20 mouse cellular contexts compared by ENCODE assay signal in the genomic region with DNA sequence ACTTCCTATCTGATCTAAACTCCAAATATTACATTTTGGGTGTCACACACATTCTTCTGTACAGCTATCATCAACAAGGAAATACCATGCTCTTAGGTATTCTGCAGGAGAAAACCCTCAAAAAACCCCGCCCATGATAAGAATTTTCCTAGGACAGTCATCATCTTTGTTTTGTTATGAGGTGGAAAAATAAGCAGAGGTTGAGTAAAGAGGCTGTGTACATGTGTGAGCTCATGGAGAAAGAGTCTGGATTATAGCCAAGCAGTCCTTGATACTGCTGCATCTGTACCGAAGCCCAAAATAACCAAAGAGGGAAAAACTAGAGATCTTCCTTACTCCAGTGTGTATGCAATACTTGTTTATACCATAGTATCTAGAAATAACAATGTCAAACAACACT.
DNase-seq lines count a peak whose midpoint lies in the region; ATAC-seq and TF ChIP-seq lines count a peak whose summit lies in the region.
"Had no signal": no experiment of that assay in that cellular context is flagged by ENCODE, and none has a peak within 500 bp of the region (broad histone marks: within the 10 kb centered on the region; RNA-seq: fewer than 3 reads in every experiment).

No protein-coding gene starts in this region.

- no peaks in the 10 kb centered on the region for H3K4me1 ChIP-seq in limb, embryonic 14.5 days (ENCODE audit: control insufficient read depth, insufficient read depth, low read length)
- no peaks in the 10 kb centered on the region for H3K4me1 ChIP-seq in limb, embryonic 10.5 days
- H3K4me1 ChIP-seq: embryonic facial prominence, embryonic 15.5 days; liver, embryonic 13.5 days; midbrain, embryonic 13.5 days; neural tube, embryonic 13.5 days had no signal

- H3ac ChIP-seq in myocyte (ENCODE audit: control insufficient read depth, insufficient read length): no peak overlapping the region

- H3K9me3 ChIP-seq in limb, embryonic 14.5 days (ENCODE audit: control insufficient read depth, low read length): no peaks in the 10 kb centered on the region
- no peaks in the 10 kb centered on the region for H3K9me3 ChIP-seq in limb, embryonic 10.5 days (replicated peaks)
- H3K9me3 ChIP-seq: embryonic facial prominence, embryonic 15.5 days; liver, embryonic 13.5 days; midbrain, embryonic 13.5 days; neural tube, embryonic 13.5 days had no signal

- H3K27ac ChIP-seq in limb, embryonic 14.5 days (replicated peaks; ENCODE audit: low read depth, low read length): no peak overlapping the region
- H3K27ac ChIP-seq in limb, embryonic 10.5 days: no peak overlapping the region
- H3K27ac ChIP-seq: embryonic facial prominence, embryonic 15.5 days; gastrocnemius, adult 2 months; hindbrain, embryonic 14.5 days; liver, embryonic 13.5 days; midbrain, embryonic 13.5 days; neural tube, embryonic 13.5 days had no signal

- H3K4me3 ChIP-seq in limb, embryonic 14.5 days (replicated peaks; ENCODE audit: low read length): no peak overlapping the region
- H3K4me3 ChIP-seq in limb, embryonic 10.5 days: no peak overlapping the region
- no peak overlapping the region for H3K4me3 ChIP-seq in myocyte
- H3K4me3 ChIP-seq: embryonic facial prominence, embryonic 15.5 days; gastrocnemius, adult 2 months; liver, embryonic 13.5 days; midbrain, embryonic 13.5 days; neural tube, embryonic 13.5 days had no signal

- ATAC-seq in limb, embryonic 14.5 days (ENCODE audit: low FRiP score, low read depth): no peak
- ATAC-seq: midbrain, embryonic 13.5 days had no signal

- no peak overlapping the region for H3K4me2 ChIP-seq in limb, embryonic 14.5 days (replicated peaks; ENCODE audit: low read depth, low read length, severe bottlenecking)
- peak overlapping the region; percentile 70 for H3K4me2 ChIP-seq in myocyte (ENCODE audit: low read depth)
- H3K4me2 ChIP-seq: embryonic facial prominence, embryonic 15.5 days; hindbrain, embryonic 14.5 days; liver, embryonic 13.5 days; midbrain, embryonic 13.5 days; neural tube, embryonic 13.5 days had no signal

- no peaks in the 10 kb centered on the region for H3K79me2 ChIP-seq in myocyte (ENCODE audit: control insufficient read depth, insufficient read depth)

- peak; percentile 3 to 10 for DNase-seq in heart, adult 18-20 months
- DNase-seq in heart, postnatal 25 days (ENCODE audit: low spot score): no peak
- DNase-seq in limb, embryonic 14.5 days (ENCODE audit: low spot score): peak; percentile 38
- no peak for DNase-seq in limb, embryonic 10.5 days (ENCODE audit: low spot score)
- peak; percentile 15 for DNase-seq in 416B (ENCODE audit: low read depth)
- no peak for DNase-seq in testis, postnatal 10 days (ENCODE audit: low spot score)
- DNase-seq: adrenal gland, postnatal 25 days; cerebellum, adult 11 months; cerebellum, postnatal 10 days; gastrocnemius, adult 2 months; kidney, adult 9 months; kidney, postnatal 36 days; liver, embryonic 13.5 days; lung, postnatal 10 days; thymus, postnatal 25 days had no signal

- intact Hi-C loops in heart, postnatal 25 days (cut with DNase I): no loop called here

- no peak for TF ChIP-seq POLR2A in limb, embryonic 14.5 days (IDR thresholded peaks at IDR 0.05; ENCODE audit: borderline replicate concordance, extremely low read depth, insufficient read depth, insufficient read length)
- TF ChIP-seq POLR2A in myocyte (IDR thresholded peaks at IDR 0.05; ENCODE audit: insufficient read length, low read depth): no peak

- no peaks in the 10 kb centered on the region for H3K27me3 ChIP-seq in limb, embryonic 14.5 days (ENCODE audit: control insufficient read depth, insufficient read depth, low read length)
- H3K27me3 ChIP-seq in limb, embryonic 10.5 days (ENCODE audit: low read depth, poor library complexity, severe bottlenecking): no peaks in the 10 kb centered on the region
- H3K27me3 ChIP-seq in myocyte (ENCODE audit: control insufficient read depth, insufficient read depth, insufficient read length): no peaks in the 10 kb centered on the region
- H3K27me3 ChIP-seq: embryonic facial prominence, embryonic 15.5 days; liver, embryonic 13.5 days; midbrain, embryonic 13.5 days; neural tube, embryonic 13.5 days had no signal

- 61% methylated on average over 2 of the region's 2 CpGs for WGBS in limb, embryonic 14.5 days
- 88% methylated on average over 2 of the region's 2 CpGs for WGBS in limb, embryonic 10.5 days

- no peaks in the 10 kb centered on the region for H3K36me3 ChIP-seq in limb, embryonic 14.5 days (ENCODE audit: control insufficient read depth, insufficient read depth, low read length)
- no peaks in the 10 kb centered on the region for H3K36me3 ChIP-seq in limb, embryonic 10.5 days
- no peaks in the 10 kb centered on the region for H3K36me3 ChIP-seq in myocyte (ENCODE audit: control insufficient read depth, insufficient read depth)
- H3K36me3 ChIP-seq: embryonic facial prominence, embryonic 15.5 days; liver, embryonic 13.5 days; midbrain, embryonic 13.5 days; neural tube, embryonic 13.5 days had no signal

- H3K9ac ChIP-seq in limb, embryonic 14.5 days (ENCODE audit: low read depth, low read length, severe bottlenecking): no peak overlapping the region
- H3K9ac ChIP-seq: embryonic facial prominence, embryonic 15.5 days; hindbrain, embryonic 14.5 days; liver, embryonic 13.5 days; midbrain, embryonic 13.5 days; neural tube, embryonic 13.5 days had no signal

TF ChIP-seq in myocyte, 11 proteins besides CTCF, POLR2A, EP300 and RAD21:
- TF ChIP-seq CEBPB (IDR thresholded peaks at IDR 0.05; ENCODE audit: insufficient read depth, poor library complexity, severe bottlenecking) (0 out of 2 replicates have a peak, but pooled peaks have one; percentile 7), TCF12 (IDR thresholded peaks at IDR 0.05; ENCODE audit: insufficient read depth, poor library complexity, severe bottlenecking) (no peak)

Comparison
In these comparisons a context has a peak if more than half of its experiments do, and no peak if none do; other contexts are left out.
1. DNase-seq: peak in heart, adult 18-20 months (2 of 2), limb, embryonic 14.5 days (single experiment) and 416B (single experiment); none in heart, postnatal 25 days (single experiment), limb, embryonic 10.5 days (single experiment) and testis, postnatal 10 days (single experiment).